Mouse (Mus musculus) embryonic facial prominence, embryonic 11.5 days (tissue): ENCODE measurements at regions not wholly inside any gene's neighbourhood (a gene's known extent, or its start where the extent isn't known, plus 50 kb on each side); places are given as distances from the start of the nearest gene placed in this dataset.

Source experiments
- ATAC-seq: fragments of 200-750 bp; cut with Nextera tagmentation; replicated peaks from 2 replicates; pipeline ENCODE4 v1.8.0; 2017; ENCODE audit warnings: low read depth; ENCODE audit not compliant: insufficient number of reproducible peaks, low FRiP score, low TSS enrichment
- DNase-seq: peaks from one replicate; pipeline ENCODE4 v3.0.0-alpha.2; 2015; ENCODE audit warnings: low spot score
- H3K27ac ChIP-seq: fragments of 300-500 bp; sonication (generic); replicated peaks from 2 replicates; pipeline ENCODE4 v1.5.1; 2014; ENCODE audit warnings: mild to moderate bottlenecking, low read depth, low read length, control low read depth
- H3K27me3 ChIP-seq: fragments of 300-500 bp; sonication (generic); 2 replicates; pipeline ENCODE4 v1.6.1; 2014; ENCODE audit warnings: mild to moderate bottlenecking, low read length, moderate library complexity, mixed read lengths; ENCODE audit not compliant: control insufficient read depth, insufficient read depth
- H3K36me3 ChIP-seq: fragments of 300-500 bp; sonication (generic); replicated peaks from 2 replicates; pipeline ENCODE4 v1.6.1; 2014; ENCODE audit warnings: low read depth, mild to moderate bottlenecking, low read length, moderate library complexity, mixed read lengths; ENCODE audit not compliant: control insufficient read depth, insufficient read depth
- H3K4me1 ChIP-seq: fragments of 300-500 bp; sonication (generic); 2 replicates; pipeline ENCODE4 v1.6.1; 2014; ENCODE audit warnings: low read length, mixed read lengths; ENCODE audit not compliant: control insufficient read depth, insufficient read depth
- H3K4me2 ChIP-seq: fragments of 300-500 bp; sonication (generic); 2 replicates; pipeline ENCODE4 v1.6.1; 2014; ENCODE audit warnings: low read depth, mild to moderate bottlenecking, control low read depth, low read length, moderate library complexity
- H3K4me3 ChIP-seq: fragments of 300-500 bp; sonication (generic); 2 replicates; pipeline ENCODE4 v1.5.1; 2014; ENCODE audit warnings: low read depth, low read length, control low read depth
- H3K9ac ChIP-seq: fragments of 300-500 bp; sonication (generic); replicated peaks from 2 replicates; pipeline ENCODE4 v1.6.1; 2014; ENCODE audit warnings: mild to moderate bottlenecking, control low read depth, low read length
- H3K9me3 ChIP-seq: fragments of 300-500 bp; sonication (generic); replicated peaks from 2 replicates; pipeline ENCODE4 v1.6.1; 2016; ENCODE audit warnings: mild to moderate bottlenecking, low read length, inconsistent platforms, mixed read lengths; ENCODE audit not compliant: control insufficient read depth
- WGBS: fragments of 180-500 bp; shearing (Covaris S2); extraction: QIAGEN DNeasy Blood & Tissue Kit; methylation state at CpG from one replicate; pipeline ENCODE4 v1.1.7; 2014; 5-methylcytosine and 5-hydroxymethylcytosine counted together

DNA sequence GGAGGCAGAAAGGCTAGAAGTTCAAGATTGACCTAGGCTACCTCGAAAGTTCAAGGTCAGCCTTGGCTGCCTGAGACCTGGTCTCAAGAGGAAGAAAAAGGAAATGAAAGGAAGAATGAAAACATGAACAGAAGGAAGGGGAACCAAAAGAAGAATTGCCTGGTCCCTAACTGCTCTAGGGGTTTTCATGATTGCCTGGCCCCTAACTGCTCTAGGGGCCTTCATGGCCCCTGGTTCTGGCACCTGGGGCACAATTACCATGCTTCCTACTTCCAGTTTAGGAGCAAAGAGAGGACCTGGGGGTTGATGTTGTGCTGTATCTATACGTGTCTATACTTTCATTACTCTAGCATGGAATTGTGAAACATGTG is 132.8 kb downstream of the Cd24a start:
- H3K27ac ChIP-seq, result no peak overlapping the region
- H3K36me3 ChIP-seq, result no peaks in the 10 kb centered on the region
- H3K4me1 ChIP-seq, result no peaks in the 10 kb centered on the region
- ATAC-seq (no peak), DNase-seq (no peak)
- no peaks in the 10 kb centered on the region for H3K27me3 ChIP-seq
- H3K9ac ChIP-seq, result no peak overlapping the region
- 89% methylated on average over 2 of the region's 2 CpGs for whole genome bisulfite sequencing
- H3K4me3 ChIP-seq, result no peak overlapping the region
- H3K9me3 ChIP-seq, result no peaks in the 10 kb centered on the region
- no peak overlapping the region for H3K4me2 ChIP-seq

DNA sequence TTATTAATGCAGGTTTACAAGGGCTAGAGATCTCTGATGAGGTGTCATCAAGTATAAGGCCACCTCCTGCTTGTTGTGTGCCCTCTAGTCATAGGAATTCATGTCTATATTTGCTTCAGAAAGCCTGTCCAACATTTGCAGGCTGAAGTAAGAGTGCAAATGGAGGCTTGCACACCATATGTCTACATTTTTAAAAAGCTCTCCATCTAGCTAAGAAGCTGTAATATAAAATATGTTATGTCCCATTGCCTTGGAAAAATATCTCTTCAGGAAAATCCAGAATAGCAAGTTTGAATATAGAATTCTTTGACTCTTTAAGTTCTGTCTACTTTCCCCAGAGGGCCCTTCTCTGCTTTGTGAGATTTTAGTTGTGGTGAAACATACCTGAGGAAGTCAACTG is 134.6 kb downstream of the Cd24a start:
- Histone ChIP-seq H3K4me2 (no peak overlapping the region), H3K9me3 (no peaks in the 10 kb centered on the region)
- no peak for DNase-seq

DNA sequence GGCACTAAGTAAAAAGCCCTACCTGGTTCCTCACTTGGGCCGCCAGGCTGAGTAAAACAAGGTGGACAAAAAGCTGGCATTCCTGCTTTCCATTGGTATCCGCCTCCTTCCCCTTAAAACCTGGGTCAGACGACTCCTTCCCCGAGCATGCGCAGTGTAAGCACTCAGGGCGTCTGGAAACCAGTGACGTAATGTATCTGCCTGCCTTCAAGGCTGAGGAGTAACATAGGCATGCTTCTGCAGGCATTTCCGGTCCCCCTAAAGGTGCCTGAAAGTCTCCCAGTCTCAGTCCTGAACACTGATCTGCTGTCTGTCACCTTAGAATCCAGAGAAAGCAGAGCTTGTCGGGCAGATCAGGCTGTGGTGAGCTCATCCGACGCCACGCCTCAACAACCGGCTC is 140.7 kb downstream of the Cd24a start:
- no peaks in the 10 kb centered on the region for H3K9me3 ChIP-seq
- no peaks in the 10 kb centered on the region for H3K36me3 ChIP-seq
- no peak overlapping the region for H3K4me2 ChIP-seq
- ATAC-seq, result 0 out of 2 replicates have a peak, but pooled peaks have one; percentile 19
- no peak overlapping the region for H3K9ac ChIP-seq
- H3K27ac ChIP-seq, result no peak overlapping the region
- H3K27me3 ChIP-seq, result no peaks in the 10 kb centered on the region
- DNase-seq, result peak; percentile 72
- H3K4me3 ChIP-seq, result no peak overlapping the region
- peaks cover 5% of the 10 kb centered on the region for H3K4me1 ChIP-seq
- WGBS, result 51% methylated on average over 13 of the region's 13 CpGs

More for the DNA sequence above, 134.6 kb downstream of the Cd24a start:
- H3K36me3 ChIP-seq, result no peaks in the 10 kb centered on the region
- H3K4me1 ChIP-seq, result no peaks in the 10 kb centered on the region
- H3K4me3 ChIP-seq, result no peak overlapping the region
- no peak overlapping the region for H3K27ac ChIP-seq
- no peak overlapping the region for H3K9ac ChIP-seq
- H3K27me3 ChIP-seq, result no peaks in the 10 kb centered on the region
- ATAC-seq, result no peak

DNA sequence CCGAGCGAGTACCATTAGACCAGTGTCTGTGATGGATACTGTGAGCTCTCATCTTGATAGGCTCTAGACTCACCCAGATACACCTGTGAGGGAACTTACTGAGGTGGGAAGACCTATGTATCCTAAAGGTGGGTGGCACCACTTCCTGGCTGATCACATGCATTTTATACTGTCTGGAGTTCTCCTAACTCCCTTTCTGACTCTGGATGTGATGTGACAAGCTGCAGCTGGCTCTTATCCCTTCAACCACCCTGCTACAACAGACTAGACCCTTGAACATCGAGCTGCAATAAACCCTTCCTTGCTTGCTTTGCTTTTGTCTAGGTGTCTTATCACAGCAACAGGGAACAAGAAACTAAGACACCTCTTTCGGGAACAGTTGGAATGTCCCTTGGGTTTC is 143.3 kb downstream of the Cd24a start:
- Histone ChIP-seq H3K4me1 (peaks cover 5% of the 10 kb centered on the region), H3K27ac (no peak overlapping the region), H3K9me3 (no peaks in the 10 kb centered on the region), H3K27me3 (no peaks in the 10 kb centered on the region), H3K4me3 (no peak overlapping the region), H3K36me3 (no peaks in the 10 kb centered on the region), H3K9ac (no peak overlapping the region), H3K4me2 (no peak overlapping the region)
- 72% methylated on average over 4 of the region's 4 CpGs for WGBS
- DNase-seq (no peak), ATAC-seq (no peak)

DNA sequence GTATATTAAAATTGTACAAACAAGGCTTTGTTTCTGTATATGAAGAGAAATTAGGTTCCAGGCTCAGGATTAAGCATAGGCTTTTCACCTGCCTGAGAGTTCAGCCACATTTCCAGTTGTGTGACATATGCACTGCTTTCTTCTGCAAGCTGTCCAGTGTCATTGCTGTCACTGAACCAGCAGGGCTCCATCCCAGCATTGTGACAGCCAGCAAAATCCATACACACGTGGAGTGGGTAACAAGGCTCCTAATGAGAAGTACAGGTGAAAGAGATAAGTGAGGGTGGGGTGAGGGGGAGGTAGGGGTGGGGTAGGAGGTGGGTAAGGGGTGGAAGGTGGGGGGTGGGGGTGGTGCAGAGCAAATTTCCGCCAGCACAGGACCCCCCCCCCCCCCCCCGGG is 144.1 kb downstream of the Cd24a start:
- H3K9ac ChIP-seq, result no peak overlapping the region

DNA sequence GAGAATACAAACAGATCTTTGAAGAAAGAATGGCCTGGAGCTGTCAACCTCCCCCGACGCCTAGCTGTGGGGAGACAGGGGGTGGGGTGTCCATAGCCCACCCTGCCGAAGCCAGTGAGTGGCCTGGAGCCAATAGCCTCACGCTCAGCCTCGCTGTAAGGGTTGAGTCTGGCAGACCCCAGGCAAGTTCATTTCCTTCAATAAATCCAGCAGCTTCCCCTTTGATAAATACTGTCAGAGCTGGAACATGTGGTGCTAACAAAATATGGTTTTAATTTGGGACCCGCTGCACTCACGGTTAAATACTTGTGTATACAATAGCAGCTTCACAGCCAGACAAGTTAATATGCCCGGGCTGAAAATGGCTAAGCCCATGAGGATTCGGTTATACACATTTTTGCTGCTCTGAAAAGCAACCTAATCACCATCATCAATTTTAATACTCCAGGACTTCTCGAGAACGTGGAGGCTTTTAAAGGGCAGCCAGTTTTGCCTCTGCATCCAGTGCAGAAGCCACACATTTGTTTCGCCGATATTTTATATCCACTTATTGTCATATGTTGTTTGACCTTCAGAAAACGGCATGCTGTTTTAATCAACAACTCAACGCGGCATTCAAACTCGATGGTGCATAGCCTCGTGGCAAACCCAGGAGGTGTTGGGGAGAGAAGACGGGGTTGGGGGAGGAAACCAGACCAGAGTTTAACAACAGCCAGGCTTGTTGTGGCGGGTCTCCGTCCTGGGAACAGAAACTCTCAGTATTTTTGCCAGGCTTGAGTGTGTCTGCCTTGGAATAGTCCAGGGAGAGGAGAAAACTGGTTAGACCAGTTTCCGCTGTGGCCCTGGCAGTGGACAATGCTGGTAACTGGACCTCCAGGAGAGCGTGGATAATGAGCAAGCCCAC is 144.9 kb downstream of the Cd24a start:
- H3K9ac ChIP-seq, result peak overlapping the region; percentile 48
- H3K4me1 ChIP-seq, result peaks cover 5% of the 10 kb centered on the region
- peak overlapping the region; percentile 27 for H3K4me3 ChIP-seq
- H3K9me3 ChIP-seq, result no peaks in the 10 kb centered on the region
- 2% methylated on average over 23 of the region's 23 CpGs for WGBS
- peak; percentile 77 for ATAC-seq
- DNase-seq, result peak; percentile 90
- H3K27me3 ChIP-seq, result no peaks in the 10 kb centered on the region
- H3K4me2 ChIP-seq, result peak overlapping the region; percentile 70
- H3K36me3 ChIP-seq, result no peaks in the 10 kb centered on the region
- H3K27ac ChIP-seq, result peak overlapping the region; percentile 79

More for the DNA sequence above, 144.1 kb downstream of the Cd24a start:
- Histone ChIP-seq H3K4me2 (peak overlapping the region; percentile 70), H3K9me3 (no peaks in the 10 kb centered on the region), H3K27ac (peak overlapping the region; percentile 67), H3K36me3 (no peaks in the 10 kb centered on the region), H3K4me3 (no peak overlapping the region), H3K27me3 (no peaks in the 10 kb centered on the region), H3K4me1 (peaks cover 5% of the 10 kb centered on the region)
- DNase-seq (no peak), ATAC-seq (no peak)
- WGBS, result 4% methylated on average over 3 of the region's 3 CpGs

DNA sequence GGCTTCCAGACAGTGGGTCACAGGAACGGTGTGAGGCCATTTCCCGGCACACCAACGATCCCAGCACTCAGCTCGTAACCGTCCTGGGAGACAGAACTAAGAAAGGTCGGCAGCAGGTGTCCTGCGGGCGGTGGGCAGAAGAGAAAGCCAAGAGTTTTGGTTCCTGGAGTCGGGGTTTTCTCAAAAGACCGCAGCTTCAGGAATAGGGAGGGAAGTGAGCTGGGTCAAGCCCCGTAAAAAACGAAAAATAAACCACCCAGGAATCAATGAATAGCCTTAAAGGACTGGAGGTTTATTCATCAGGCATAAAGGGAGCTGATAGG is 145.5 kb downstream of the Cd24a start:
- no peaks in the 10 kb centered on the region for H3K27me3 ChIP-seq
- no peak for ATAC-seq
- H3K9me3 ChIP-seq, result no peaks in the 10 kb centered on the region
- peak overlapping the region; percentile 48 for H3K9ac ChIP-seq
- no peaks in the 10 kb centered on the region for H3K36me3 ChIP-seq
- peaks cover 5% of the 10 kb centered on the region for H3K4me1 ChIP-seq
- H3K27ac ChIP-seq, result peak overlapping the region; percentile 79
- peak; percentile 41 for DNase-seq
- H3K4me2 ChIP-seq, result peak overlapping the region; percentile 70
- H3K4me3 ChIP-seq, result peak overlapping the region; percentile 27
- WGBS, result 1% methylated on average over 12 of the region's 12 CpGs

DNA sequence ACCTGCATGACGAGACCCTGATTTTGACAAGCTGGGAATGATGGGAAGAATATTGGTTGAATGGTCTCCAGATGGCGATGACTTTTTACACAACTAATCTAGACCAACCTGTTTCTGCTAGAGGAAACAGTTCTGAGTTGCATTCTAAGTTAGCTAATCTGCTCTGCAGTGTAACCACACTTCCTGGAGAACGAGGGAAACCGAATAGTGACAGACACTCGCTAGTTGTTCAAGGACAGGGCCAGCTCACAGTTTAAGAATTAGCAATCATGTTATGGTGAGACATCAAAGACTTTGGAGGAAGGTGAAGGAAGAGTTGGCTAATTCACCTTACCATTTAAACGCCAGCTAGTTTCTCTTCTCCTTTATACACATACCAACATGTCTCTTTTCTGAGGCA is 149.7 kb downstream of the Cd24a start:
- no peak for DNase-seq
- H3K27me3 ChIP-seq, result no peaks in the 10 kb centered on the region
- H3K27ac ChIP-seq, result no peak overlapping the region
- no peaks in the 10 kb centered on the region for H3K9me3 ChIP-seq
- no peaks in the 10 kb centered on the region for H3K36me3 ChIP-seq
- no peak overlapping the region for H3K9ac ChIP-seq
- H3K4me1 ChIP-seq, result no peaks in the 10 kb centered on the region; the same call in 1 of the 2 replicates
- H3K4me2 ChIP-seq, result no peak overlapping the region
- WGBS, result 69% methylated on average over 6 of the region's 6 CpGs
- no peak for ATAC-seq
- no peak overlapping the region for H3K4me3 ChIP-seq
